Mouse (Mus musculus): Measurements from ENCODE around the gene Zfp46. TPM values are rescaled to one million over a fixed set of nuclear protein-coding genes. Genes with fewer than 3 reads are reported as not detected.

The Zfp46 gene
- polyA plus RNA-seq, 1 experiment from 2014 or later: 38.4 TPM

- Histone ChIP-seq H3K27me3 (peaks cover 93% of the 10 kb centered on the region), H3K9ac (replicated peaks) (peak within 1 kb of the TSS; percentile 38; the same call in 1 of the 2 replicates), H3K4me3 (peak within 1 kb of the TSS; percentile 38), H3K4me1 (peaks cover 31% of the 10 kb centered on the region), H3K9me3 (no peaks in the 10 kb centered on the region), H3K27ac (replicated peaks) (no peak within 1 kb of the TSS), H3K36me3 (no peaks in the 10 kb centered on the region), H3K4me2 (replicated peaks) (peak within 1 kb of the TSS; percentile 59)
- WGBS: under 1% methylated on average over 45 of the region's 46 CpGs
- no peak for ATAC-seq (ENCODE audit: low FRiP score, low read depth)
Measured at GRCm38 (mm10) chr4:136247729-136248463, 36.6 kb upstream of the Zfp46 start, which contains the start of gene Tcea3. Tcea3 (plus strand) TSS chr4:136247729.

GRCm38 (mm10) chr4:136248464-136249331 lies 35.8 kb upstream of the Zfp46 start:
- WGBS: 2% methylated on average over 36 of the region's 37 CpGs
- H3K27me3 ChIP-seq: peaks cover 91% of the 10 kb centered on the region
- H3K4me2 ChIP-seq (replicated peaks): peak overlapping the region; percentile 59
- H3K36me3 ChIP-seq: no peaks in the 10 kb centered on the region
- no peak for ATAC-seq (ENCODE audit: low FRiP score, low read depth)
- H3K27ac ChIP-seq (replicated peaks): no peak overlapping the region
- H3K4me3 ChIP-seq: peak overlapping the region; percentile 38
- H3K4me1 ChIP-seq: peaks cover 31% of the 10 kb centered on the region
- H3K9ac ChIP-seq (replicated peaks): no peak overlapping the region
- no peaks in the 10 kb centered on the region for H3K9me3 ChIP-seq

- H3K36me3 ChIP-seq: no peaks in the 10 kb centered on the region
- H3K4me2 ChIP-seq (replicated peaks): peak overlapping the region; percentile 59; the same call in 1 of the 2 replicates
- no peak overlapping the region for H3K4me3 ChIP-seq
- H3K27me3 ChIP-seq: peaks cover 86% of the 10 kb centered on the region
- ATAC-seq (ENCODE audit: low FRiP score, low read depth): no peak
- peaks cover 31% of the 10 kb centered on the region for H3K4me1 ChIP-seq
- no peak overlapping the region for H3K27ac ChIP-seq (replicated peaks)
- no peak overlapping the region for H3K9ac ChIP-seq (replicated peaks)
- no peaks in the 10 kb centered on the region for H3K9me3 ChIP-seq
- 2% methylated on average over 11 of the region's 11 CpGs for WGBS
Measured at GRCm38 (mm10) chr4:136249332-136249647, 35.2 kb upstream of the Zfp46 start.

GRCm38 (mm10) chr4:136249780-136250179 lies 34.7 kb upstream of the Zfp46 start:
- Histone ChIP-seq H3K4me3 (no peak overlapping the region), H3K9me3 (no peaks in the 10 kb centered on the region), H3K4me1 (peaks cover 31% of the 10 kb centered on the region), H3K36me3 (no peaks in the 10 kb centered on the region), H3K4me2 (replicated peaks) (no peak overlapping the region), H3K27me3 (peaks cover 81% of the 10 kb centered on the region), H3K9ac (replicated peaks) (no peak overlapping the region), H3K27ac (replicated peaks) (no peak overlapping the region)
- 42% methylated on average over 9 of the region's 9 CpGs for WGBS
- ATAC-seq (ENCODE audit: low FRiP score, low read depth): no peak

GRCm38 (mm10) chr4:136255919-136256318 lies 28.6 kb upstream of the Zfp46 start:
- no peak for ATAC-seq (ENCODE audit: low FRiP score, low read depth)
- Histone ChIP-seq H3K4me3 (no peak overlapping the region), H3K9ac (replicated peaks) (no peak overlapping the region), H3K4me1 (peaks cover 4% of the 10 kb centered on the region), H3K27me3 (peaks cover 21% of the 10 kb centered on the region), H3K27ac (replicated peaks) (no peak overlapping the region), H3K36me3 (no peaks in the 10 kb centered on the region), H3K4me2 (replicated peaks) (no peak overlapping the region), H3K9me3 (no peaks in the 10 kb centered on the region)
- 70% methylated on average over 6 of the region's 6 CpGs for WGBS

GRCm38 (mm10) chr4:136256696-136257095 lies 27.8 kb upstream of the Zfp46 start:
- 87% methylated on average over 10 of the region's 10 CpGs for WGBS
- no peaks in the 10 kb centered on the region for H3K36me3 ChIP-seq
- H3K4me3 ChIP-seq: no peak overlapping the region
- H3K9ac ChIP-seq (replicated peaks): no peak overlapping the region
- no peak overlapping the region for H3K4me2 ChIP-seq (replicated peaks)
- ATAC-seq (ENCODE audit: low FRiP score, low read depth): no peak
- no peak overlapping the region for H3K27ac ChIP-seq (replicated peaks)
- H3K9me3 ChIP-seq: no peaks in the 10 kb centered on the region
- H3K27me3 ChIP-seq: peaks cover 15% of the 10 kb centered on the region; the same call in 1 of the 2 replicates
- peaks cover 4% of the 10 kb centered on the region for H3K4me1 ChIP-seq

- no peak overlapping the region for H3K9ac ChIP-seq (replicated peaks)
- WGBS: 56% methylated on average over 3 of the region's 3 CpGs
Measured at GRCm38 (mm10) chr4:136259916-136260315, 24.6 kb upstream of the Zfp46 start.

DNA sequence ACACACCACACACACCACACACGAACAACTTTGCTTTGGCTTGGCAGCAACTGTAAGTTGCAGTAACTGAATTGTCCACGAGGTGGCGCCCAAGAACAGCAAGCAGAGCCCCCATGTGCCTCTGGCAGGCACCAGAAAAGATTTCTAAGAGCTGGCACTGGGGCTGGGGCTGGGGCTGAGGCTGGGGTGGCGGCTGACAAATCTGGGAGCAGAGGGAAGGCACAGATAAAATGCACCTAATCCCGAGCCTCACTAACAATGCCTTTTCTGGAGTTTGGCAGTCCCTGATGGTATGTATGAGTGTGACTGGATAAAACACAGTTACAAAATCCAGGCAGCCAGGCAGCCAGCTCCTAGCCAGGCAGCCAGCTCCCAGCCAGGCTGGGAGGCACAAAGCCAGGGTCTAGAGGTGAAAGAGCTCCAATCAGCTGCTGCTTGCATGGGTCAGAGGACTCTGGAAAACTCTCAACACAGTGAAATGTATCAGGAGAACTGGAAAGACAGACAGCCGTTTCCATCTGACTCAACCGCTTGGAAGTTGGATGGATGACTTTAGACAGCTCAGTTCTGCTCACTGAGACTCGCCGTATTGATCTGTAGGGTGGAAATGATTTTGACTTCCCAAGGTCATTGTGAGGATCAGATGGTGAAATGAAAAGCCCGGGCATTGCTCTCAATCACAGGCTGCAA lies 23.8 kb upstream of the Zfp46 start:
- Histone ChIP-seq H3K36me3 (no peaks in the 10 kb centered on the region), H3K9me3 (no peaks in the 10 kb centered on the region), H3K4me2 (replicated peaks) (no peak overlapping the region), H3K4me1 (peaks cover 4% of the 10 kb centered on the region), H3K27me3 (no peaks in the 10 kb centered on the region), H3K27ac (replicated peaks) (no peak overlapping the region), H3K9ac (replicated peaks) (no peak overlapping the region), H3K4me3 (no peak overlapping the region)
- no peak for ATAC-seq (ENCODE audit: low FRiP score, low read depth)
- whole genome bisulfite sequencing: 40% methylated on average over 10 of the region's 10 CpGs

More at GRCm38 (mm10) chr4:136259916-136260315, 24.6 kb upstream of the Zfp46 start:
- no peak for ATAC-seq (ENCODE audit: low FRiP score, low read depth)
- no peak overlapping the region for H3K4me2 ChIP-seq (replicated peaks)
- H3K4me1 ChIP-seq: peaks cover 4% of the 10 kb centered on the region
- H3K36me3 ChIP-seq: no peaks in the 10 kb centered on the region
- no peaks in the 10 kb centered on the region for H3K27me3 ChIP-seq
- no peak overlapping the region for H3K4me3 ChIP-seq
- no peak overlapping the region for H3K27ac ChIP-seq (replicated peaks)
- no peaks in the 10 kb centered on the region for H3K9me3 ChIP-seq

DNA sequence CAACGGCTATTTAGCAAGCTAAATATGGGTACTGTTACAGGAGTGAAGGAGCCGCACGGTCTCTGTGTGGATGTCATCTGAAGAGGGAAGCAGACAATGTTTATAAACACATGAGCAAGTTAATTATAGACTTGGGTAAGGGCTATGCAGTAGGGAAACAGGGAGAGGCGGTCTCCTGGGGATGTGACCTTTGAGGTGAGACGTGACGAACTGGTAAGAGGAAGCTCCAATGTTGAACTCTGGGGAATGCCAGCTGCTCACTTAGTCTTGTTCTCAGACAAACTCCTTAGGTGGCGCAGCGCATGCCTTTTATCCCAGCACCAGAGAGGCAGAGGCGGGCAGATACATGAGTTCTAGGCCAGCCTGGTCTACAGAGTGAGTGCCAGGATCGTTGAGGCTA lies 22.6 kb upstream of the Zfp46 start:
- Histone ChIP-seq H3K36me3 (no peaks in the 10 kb centered on the region), H3K27me3 (no peaks in the 10 kb centered on the region), H3K4me2 (replicated peaks) (no peak overlapping the region), H3K9me3 (no peaks in the 10 kb centered on the region), H3K4me1 (peaks cover 4% of the 10 kb centered on the region), H3K27ac (replicated peaks) (no peak overlapping the region), H3K9ac (replicated peaks) (no peak overlapping the region), H3K4me3 (no peak overlapping the region)
- ATAC-seq (ENCODE audit: low FRiP score, low read depth): no peak
- WGBS: 85% methylated on average over 10 of the region's 10 CpGs

DNA sequence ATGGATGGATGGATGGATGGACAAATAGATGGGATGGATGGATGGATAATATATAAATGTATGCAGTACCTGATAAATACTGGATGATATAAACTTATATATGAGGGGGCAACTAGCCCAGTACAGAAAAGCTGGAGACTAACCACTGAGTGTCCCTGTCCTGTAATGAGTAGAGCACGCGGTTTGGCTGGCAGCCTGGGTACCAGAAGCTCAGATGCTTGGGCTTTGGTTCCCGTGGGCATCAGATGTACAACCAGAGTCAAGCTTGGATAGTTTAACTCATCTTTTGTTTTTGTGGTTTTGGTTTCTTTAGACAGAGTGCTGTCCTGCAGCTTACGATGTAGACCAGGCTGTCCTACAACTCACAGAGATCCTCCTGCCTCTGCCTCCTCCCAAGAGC lies 20.9 kb upstream of the Zfp46 start:
- Histone ChIP-seq H3K4me2 (replicated peaks) (no peak overlapping the region), H3K4me1 (peaks cover 4% of the 10 kb centered on the region), H3K4me3 (no peak overlapping the region), H3K27me3 (no peaks in the 10 kb centered on the region), H3K36me3 (no peaks in the 10 kb centered on the region), H3K9ac (replicated peaks) (no peak overlapping the region), H3K27ac (replicated peaks) (no peak overlapping the region), H3K9me3 (no peaks in the 10 kb centered on the region)
- WGBS: 93% methylated on average over 4 of the region's 4 CpGs
- ATAC-seq (ENCODE audit: low FRiP score, low read depth): no peak

DNA sequence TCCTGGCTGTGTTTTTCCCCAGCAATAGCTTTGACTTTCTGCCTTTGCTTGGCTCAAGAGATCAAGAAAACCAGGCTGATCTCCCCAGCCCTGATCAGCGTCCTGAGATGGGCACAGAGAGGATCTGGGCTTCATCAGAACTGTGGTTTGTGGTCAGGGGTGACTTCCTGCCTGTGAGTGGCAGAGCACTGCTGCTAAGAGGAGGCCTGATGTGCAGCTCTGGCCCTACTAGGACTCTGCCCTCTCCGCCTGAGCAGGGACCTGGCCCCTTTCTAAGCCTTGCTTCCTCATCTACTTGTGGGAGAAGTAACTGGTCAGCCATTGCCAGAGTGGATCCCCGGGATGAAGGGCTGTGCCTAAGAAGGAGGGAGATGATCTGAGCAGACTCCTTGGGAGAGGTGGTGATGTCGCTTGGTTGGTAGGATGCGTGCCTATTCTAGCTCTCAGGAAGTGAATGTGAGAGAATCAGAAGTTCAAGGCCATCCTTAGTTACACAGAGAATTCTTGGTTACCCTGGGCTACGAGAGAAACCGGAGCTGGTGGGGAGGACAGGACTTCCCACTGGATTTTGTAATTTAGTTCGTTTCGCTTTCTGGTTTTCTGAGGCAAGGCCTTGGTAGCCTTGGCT lies 17.7 kb upstream of the Zfp46 start:
- no peak overlapping the region for H3K4me2 ChIP-seq (replicated peaks)
- WGBS: 86% methylated on average over 9 of the region's 9 CpGs
- ATAC-seq (ENCODE audit: low FRiP score, low read depth): no peak
- no peak overlapping the region for H3K9ac ChIP-seq (replicated peaks)
- H3K4me1 ChIP-seq: no peaks in the 10 kb centered on the region
- H3K27ac ChIP-seq (replicated peaks): no peak overlapping the region
- no peak overlapping the region for H3K4me3 ChIP-seq
- H3K9me3 ChIP-seq: no peaks in the 10 kb centered on the region
- H3K27me3 ChIP-seq: no peaks in the 10 kb centered on the region
- no peaks in the 10 kb centered on the region for H3K36me3 ChIP-seq
